ENCODE assay signal across 8 mouse cellular contexts in the genomic region with DNA sequence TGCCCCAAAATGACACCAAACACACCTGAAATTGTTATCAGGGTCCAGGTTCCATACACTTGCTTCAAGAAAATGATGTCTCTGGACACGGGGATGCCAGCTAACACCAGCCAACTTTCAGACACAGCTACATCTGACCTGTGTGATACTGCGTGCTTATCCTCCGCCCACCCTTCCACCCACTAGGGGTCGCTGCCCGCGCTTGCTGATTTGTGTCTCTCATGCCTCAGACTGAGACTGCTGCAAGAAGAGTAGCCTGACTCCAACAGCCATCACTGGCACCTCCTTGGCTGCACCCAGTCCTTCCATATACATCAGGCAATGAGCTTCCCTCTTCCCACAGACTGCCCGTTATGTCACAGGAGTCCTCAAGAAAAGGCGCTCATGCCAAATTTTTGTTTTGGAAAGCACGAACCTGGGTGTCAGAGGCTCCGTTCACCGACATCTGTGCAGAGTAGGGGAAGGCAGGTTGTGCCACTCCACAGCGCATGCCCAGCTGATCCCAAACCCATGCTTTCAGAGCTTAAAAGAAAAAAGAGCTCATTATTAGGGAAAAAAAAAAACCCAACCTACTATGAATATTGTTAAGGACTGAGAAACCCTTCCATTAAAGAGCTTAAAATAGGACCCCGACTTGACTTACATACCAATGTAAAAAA. TPM values are rescaled to one million over a fixed set of nuclear protein-coding genes. Genes with fewer than 3 reads are reported as not detected.
DNase-seq lines count a peak whose midpoint lies in the region; ATAC-seq and TF ChIP-seq lines count a peak whose summit lies in the region.

No protein-coding gene starts in this region.

- no peak overlapping the region for H3K27ac ChIP-seq in heart, postnatal 0 days (ENCODE audit: low read depth)
- no peak overlapping the region for H3K27ac ChIP-seq in layer of hippocampus, adult 2 months
- H3K27ac ChIP-seq in lung, embryonic 14.5 days (ENCODE audit: low read depth) = no peak overlapping the region

- TF ChIP-seq EP300 in heart, postnatal 0 days (IDR thresholded peaks at IDR 0.05; ENCODE audit: low read depth) = no peak

- ATAC-seq in heart, postnatal 0 days (ENCODE audit: insufficient read depth, low read depth) = no peak
- peak; percentile 47; the same call in 1 of the 2 replicates for ATAC-seq in lung, embryonic 14.5 days (ENCODE audit: insufficient read depth)
- ATAC-seq in inflammation-experienced regulatory T-cells, adult 6 months = no peak

- no peak overlapping the region for H3K4me3 ChIP-seq in heart, postnatal 0 days (ENCODE audit: low read depth, low read length)
- H3K4me3 ChIP-seq in layer of hippocampus, adult 2 months = peak overlapping the region; percentile 22; the same call in 1 of the 2 replicates
- no peak overlapping the region for H3K4me3 ChIP-seq in lung, embryonic 14.5 days (ENCODE audit: low read depth, low read length)

- no peak overlapping the region for H3K9ac ChIP-seq in heart, postnatal 0 days (replicated peaks; ENCODE audit: low read depth, low read length)
- H3K9ac ChIP-seq in lung, embryonic 14.5 days = no peak overlapping the region

- 38% methylated on average over 13 of the region's 13 CpGs for WGBS in heart, postnatal 0 days
- 34% methylated on average over 13 of the region's 13 CpGs for WGBS in lung, embryonic 14.5 days

- no peaks in the 10 kb centered on the region for H3K9me3 ChIP-seq in heart, postnatal 0 days (replicated peaks; ENCODE audit: control insufficient read depth, low read length)
- H3K9me3 ChIP-seq in lung, embryonic 14.5 days (ENCODE audit: low read depth, low read length) = no peaks in the 10 kb centered on the region

- peak; percentile 81 for TF ChIP-seq CTCF in heart, postnatal 0 days (IDR thresholded peaks at IDR 0.05; ENCODE audit: low read depth)
- peak; percentile 86 for TF ChIP-seq CTCF in layer of hippocampus, adult 2 months (conservative IDR thresholded peaks at IDR 0.05)
- TF ChIP-seq CTCF in lung, embryonic 14.5 days (IDR thresholded peaks at IDR 0.05; ENCODE audit: low read depth) = peak; percentile 76

- no peaks in the 10 kb centered on the region for H3K36me3 ChIP-seq in heart, postnatal 0 days (replicated peaks; ENCODE audit: control insufficient read depth, insufficient read depth, low read length)
- no peaks in the 10 kb centered on the region for H3K36me3 ChIP-seq in lung, embryonic 14.5 days (ENCODE audit: insufficient read depth)

- DNase-seq in ES-CJ7 (ENCODE audit: low read depth, low spot score) = peak; percentile 87
- peak; percentile 91 for DNase-seq in adrenal gland, postnatal 10 days
- peak; percentile 84 for DNase-seq in embryo, embryonic 10.5 days (ENCODE audit: low spot score)
- DNase-seq in heart, postnatal 0 days (ENCODE audit: low spot score) = peak; percentile 28
- peak; percentile 79 to 89 for DNase-seq in layer of hippocampus, adult 2 months (ENCODE audit: low spot score in 2 of 2)
- DNase-seq in lung, embryonic 14.5 days = peak; percentile 75
- DNase-seq in retina, embryonic 14.5 days (ENCODE audit: low spot score) = peak; percentile 89

- no peaks in the 10 kb centered on the region for H3K4me1 ChIP-seq in heart, postnatal 0 days (ENCODE audit: control insufficient read depth, insufficient read depth)
- no peaks in the 10 kb centered on the region for H3K4me1 ChIP-seq in lung, embryonic 14.5 days (ENCODE audit: insufficient read depth)

- H3K4me2 ChIP-seq in heart, postnatal 0 days (ENCODE audit: low read depth, low read length) = no peak overlapping the region
- H3K4me2 ChIP-seq in lung, embryonic 14.5 days = no peak overlapping the region

- no peaks in the 10 kb centered on the region for H3K27me3 ChIP-seq in heart, postnatal 0 days (ENCODE audit: control insufficient read depth, insufficient read depth, low read length)
- H3K27me3 ChIP-seq in lung, embryonic 14.5 days (ENCODE audit: insufficient read depth, low read length) = no peaks in the 10 kb centered on the region

RNA-seq across cellular contexts. Expression of a gene that starts 43.2 kb away (rescaled TPM):
- total RNA-seq in adrenal gland, postnatal 10 days (2021) = 1 to 10 TPM; 1.6 to 1.7 TPM
- total RNA-seq in heart, postnatal 0 days (2014; rRNA removed; ENCODE audit: low replicate concordance) = 0.08 and 4.6 TPM in 2 replicates
- polyA plus RNA-seq in heart, postnatal 0 days (2015; fragmentation: Nextera tagmentation; extraction: Ambion mirVana) = 0.41 and 0.73 TPM in 2 replicates
- 100 to 1,000 TPM; 187 to 203 TPM for total RNA-seq in layer of hippocampus, adult 2 months (2021)
- 0.18 and 0.34 TPM in 2 replicates for polyA plus RNA-seq in lung, embryonic 14.5 days (2014; fragmentation: Nextera tagmentation; extraction: Ambion mirVana)
- not detected for polyA plus RNA-seq in inflammation-experienced regulatory T-cells, adult 6 months (2017; shearing (Covaris generic))

Comparison
In these comparisons a context has a peak if more than half of its experiments do, and no peak if none do; other contexts are left out.
1. DNase-seq: peak in every context shown above with its lines; median percentile 91 in adrenal gland, postnatal 10 days; 89 in retina, embryonic 14.5 days; 87 in ES-CJ7; 84 in embryo, embryonic 10.5 days; 84 in layer of hippocampus, adult 2 months; 75 in lung, embryonic 14.5 days; 28 in heart, postnatal 0 days.
2. RNA of a gene that starts 43.2 kb away (total RNA-seq): 187 to 203 TPM in layer of hippocampus, adult 2 months; 1.6 to 1.7 TPM in adrenal gland, postnatal 10 days and 0.08 to 4.6 TPM in heart, postnatal 0 days; every median in the first group is over 10 times any median in the second.
3. Peak in every context shown above with its lines, with median percentiles within 50 percentile points of each other: CTCF ChIP-seq.